Mouse (Mus musculus) megakaryocyte-erythroid progenitor cell, adult 5-6 weeks (primary cell): ENCODE data around the gene Plin5. TPM values are rescaled to one million over a fixed set of nuclear protein-coding genes. Genes with fewer than 3 reads are reported as not detected.
"Not testable (repeated sequence)": the region's sequence is repeated elsewhere in the genome, so short reads cannot be mapped to it uniquely, and the experiment has no call there.

Experiments
- ATAC-seq: replicated peaks from 2 replicates; pipeline ENCODE4 v1.8.0; 2016; ENCODE audit warnings: mild to moderate bottlenecking, inconsistent platforms; ENCODE audit not compliant: severe bottlenecking, poor library complexity, low FRiP score, low TSS enrichment
- total RNA-seq, 2 experiments: library from RNA; stranded (forward) in 1 of 2; stranded (reverse) in 1 of 2; fragments of 200-1000, 215-1000 nt in 1 of 2; fragments of >200 nt in 1 of 2; fragmentation: Nextera tagmentation in 1 of 2; gene quantifications; 2 replicates each; pipeline ENCODE4 v1.2.3; 2014 to 2017

Gene Plin5
- total RNA-seq, 2 experiments from 2014 or later, result not detected

DNA sequence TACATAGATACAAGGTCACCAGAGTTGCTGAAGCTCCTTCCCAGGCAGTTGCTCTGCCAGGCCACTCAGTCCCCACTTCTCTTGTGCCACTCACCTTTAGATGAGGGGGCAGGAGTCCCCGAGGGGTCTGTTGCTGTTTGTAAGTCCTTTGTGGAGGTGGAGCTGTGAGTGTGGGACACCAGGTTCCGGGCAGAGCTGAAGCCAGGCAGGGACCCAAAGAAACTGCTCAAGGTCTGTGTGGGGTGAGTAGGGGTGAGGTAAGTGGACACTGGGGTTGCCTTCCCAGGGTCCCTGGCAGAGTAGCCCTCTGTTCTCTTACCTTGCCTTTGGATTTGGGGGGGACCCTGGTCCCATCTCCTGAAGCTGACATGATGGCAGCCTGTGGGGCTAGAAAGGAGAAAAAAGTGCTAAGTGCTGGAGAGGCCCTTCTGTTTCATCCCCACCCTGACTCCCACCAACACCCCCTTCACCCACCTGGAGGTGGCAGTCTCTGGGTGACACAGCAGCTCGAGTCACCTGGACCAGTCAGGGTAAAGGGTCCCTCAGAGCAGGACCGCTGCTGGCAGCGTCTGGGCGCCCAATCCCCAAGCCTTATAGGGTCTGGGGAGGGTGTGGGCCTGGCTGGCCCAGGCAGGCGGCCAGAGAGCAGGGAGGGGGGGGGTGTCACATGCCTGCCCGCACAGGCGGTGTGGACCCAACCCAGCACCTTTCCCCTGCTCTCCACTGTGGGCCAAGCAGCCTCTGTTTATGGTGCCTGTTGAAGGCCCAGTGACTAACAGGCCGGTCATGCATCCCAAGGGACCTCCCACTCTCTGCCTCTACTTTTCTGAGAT lies 8.0 kb downstream of the Plin5 start, which contains the start of gene Plin4:
TSS of gene Plin4 (minus strand) at position 585 of the 833 bp plus-strand sequence.
- ATAC-seq, result no peak

DNA sequence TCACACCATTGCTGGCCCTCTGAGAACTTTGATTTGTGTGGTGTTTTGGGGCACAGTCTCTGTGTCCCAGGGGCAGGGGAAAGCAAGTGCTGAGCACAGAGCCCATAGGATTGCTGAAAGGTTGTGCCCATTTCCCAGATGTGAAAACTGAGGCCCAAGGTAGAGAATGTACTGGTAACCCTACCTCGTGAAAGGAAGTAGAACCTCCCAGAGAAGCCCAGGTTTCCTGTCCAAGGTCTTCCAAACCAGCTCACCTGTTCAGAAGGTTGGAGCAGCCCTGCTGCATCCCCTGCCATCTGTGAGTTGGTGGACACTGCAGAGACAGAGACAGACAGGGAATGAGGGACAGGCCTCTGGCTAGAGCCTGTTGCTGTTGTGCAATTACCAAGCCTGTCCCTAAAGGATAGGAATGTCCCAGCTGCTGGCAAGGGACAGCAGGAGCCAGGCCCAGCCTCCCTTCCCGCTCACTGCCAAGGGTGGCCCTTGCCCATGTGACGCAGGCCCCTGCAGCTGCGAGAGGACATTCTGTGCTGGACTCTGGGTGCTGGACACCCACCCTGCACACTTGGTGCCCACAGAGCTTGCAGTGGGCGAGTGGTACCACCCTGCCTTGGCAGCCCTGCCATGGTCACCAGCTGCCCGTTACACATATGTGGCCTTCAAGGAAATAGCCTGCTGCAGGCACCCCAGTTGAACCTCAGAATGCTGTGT lies 8.9 kb downstream of the Plin5 start:
- ATAC-seq, result no peak

GRCm38 (mm10) chr17:56107736-56108135 lies 9.7 kb downstream of the Plin5 start:
- no peak for ATAC-seq

GRCm38 (mm10) chr17:56106981-56107380 lies 10.4 kb downstream of the Plin5 start:
- no peak for ATAC-seq

- ATAC-seq, result not testable (repeated sequence)
Measured at GRCm38 (mm10) chr17:56106436-56106835, 11.0 kb downstream of the Plin5 start.

DNA sequence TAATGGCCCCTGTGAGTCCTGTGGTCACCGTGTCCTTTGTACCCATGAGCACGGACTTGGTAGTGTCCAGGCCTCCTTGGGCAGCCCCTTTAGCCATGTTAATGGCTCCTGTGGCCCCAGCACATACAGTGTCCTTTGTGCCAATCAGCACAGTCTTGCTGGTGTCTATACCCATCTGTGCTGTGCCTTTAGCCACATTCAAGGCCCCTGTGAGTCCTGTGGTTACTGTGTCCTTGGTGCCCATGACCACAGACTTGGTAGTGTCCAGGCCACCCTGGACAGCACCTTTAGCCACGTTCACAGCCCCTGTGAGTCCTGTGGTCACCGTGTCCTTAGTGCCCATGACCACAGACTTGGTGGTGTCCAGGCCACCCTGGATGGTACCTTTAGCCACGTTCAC lies 12.6 kb downstream of the Plin5 start:
- not testable (repeated sequence) for ATAC-seq

DNA sequence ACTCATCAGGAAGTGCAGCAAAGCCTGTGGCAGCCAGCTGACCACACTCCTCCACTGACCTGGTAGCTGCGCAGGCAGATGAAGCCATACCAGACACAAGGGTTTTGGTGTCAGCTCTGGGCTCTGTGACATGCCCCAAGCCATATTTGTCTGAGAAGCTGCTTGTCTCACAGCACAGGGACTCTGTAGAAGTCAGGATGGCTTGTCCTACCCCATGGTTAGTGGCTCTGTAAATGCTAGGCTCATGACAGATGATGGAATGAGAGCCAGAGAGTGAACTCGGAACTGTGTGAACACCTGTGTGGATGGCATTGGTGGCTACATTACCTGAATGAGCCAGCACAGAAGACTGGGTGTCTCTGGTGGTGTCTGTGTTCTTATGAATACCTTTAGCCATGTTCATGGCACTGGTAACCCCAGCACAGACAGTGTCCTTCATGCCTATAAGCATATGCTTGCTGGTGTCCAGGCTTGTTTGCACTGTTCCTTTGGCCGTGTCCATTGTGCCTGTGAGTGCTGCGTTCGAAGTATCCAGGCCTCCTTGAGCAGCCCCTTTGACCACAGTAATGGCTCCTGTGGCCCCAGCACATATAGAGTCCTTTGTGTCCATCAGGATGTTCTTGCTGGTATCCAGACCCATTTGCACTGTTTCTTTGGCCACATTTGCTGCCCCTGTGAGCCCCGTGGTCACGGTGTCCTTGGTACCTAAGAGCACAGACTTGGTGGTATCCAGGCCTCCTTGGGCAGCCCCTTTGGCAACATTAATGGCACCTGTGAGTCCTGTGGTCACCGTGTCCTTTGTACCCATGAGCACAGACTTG lies 13.7 kb downstream of the Plin5 start:
- no peak for ATAC-seq

- ATAC-seq, result no peak
Measured at GRCm38 (mm10) chr17:56102927-56103326, 14.5 kb downstream of the Plin5 start.

- ATAC-seq, result no peak
Measured at GRCm38 (mm10) chr17:56102158-56102557, 15.2 kb downstream of the Plin5 start.

- ATAC-seq, result no peak
Measured at GRCm38 (mm10) chr17:56100811-56101210, 16.6 kb downstream of the Plin5 start.

DNA sequence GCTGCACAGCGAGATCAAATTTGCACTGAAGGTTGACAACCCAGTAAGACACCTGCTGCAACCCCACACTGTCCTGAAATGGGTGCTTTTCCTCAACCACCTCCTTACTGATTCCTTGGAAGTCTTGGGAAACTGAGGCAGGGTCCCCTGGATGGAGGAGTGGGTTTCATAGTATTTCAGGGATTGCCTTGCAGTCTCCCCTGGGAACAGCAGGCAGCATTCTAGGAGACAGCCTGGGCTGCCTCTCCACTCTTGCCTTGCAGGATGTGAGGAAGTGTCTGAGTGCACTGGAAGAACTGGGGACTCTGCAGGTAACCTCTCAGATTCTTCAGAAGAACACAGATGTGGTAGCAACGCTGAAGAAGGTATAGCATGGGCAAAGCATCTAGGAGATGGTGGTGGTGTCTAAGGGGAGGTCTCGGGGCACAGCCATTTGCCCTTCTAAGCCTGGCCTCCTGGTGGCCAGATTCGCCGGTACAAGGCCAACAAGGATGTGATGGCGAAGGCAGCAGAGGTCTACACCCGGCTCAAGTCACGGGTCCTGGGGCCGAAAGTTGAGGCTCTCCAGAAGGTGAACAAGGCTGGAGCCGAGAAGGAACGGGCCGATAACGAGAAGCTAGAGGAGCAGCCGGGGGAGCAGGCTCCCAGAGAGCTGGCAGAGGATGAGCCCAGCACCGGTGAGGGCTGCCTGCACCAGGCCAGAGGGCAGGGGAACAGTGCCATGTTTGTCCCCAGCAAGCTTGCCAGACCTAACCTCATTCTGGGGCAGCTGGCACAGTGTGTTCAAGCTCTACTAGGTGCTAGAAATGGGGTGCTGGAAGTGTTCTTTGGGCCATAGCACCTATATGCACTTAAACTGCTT lies 18.5 kb downstream of the Plin5 start:
- 0 out of 2 replicates have a peak, but pooled peaks have one; percentile 20 for ATAC-seq

DNA sequence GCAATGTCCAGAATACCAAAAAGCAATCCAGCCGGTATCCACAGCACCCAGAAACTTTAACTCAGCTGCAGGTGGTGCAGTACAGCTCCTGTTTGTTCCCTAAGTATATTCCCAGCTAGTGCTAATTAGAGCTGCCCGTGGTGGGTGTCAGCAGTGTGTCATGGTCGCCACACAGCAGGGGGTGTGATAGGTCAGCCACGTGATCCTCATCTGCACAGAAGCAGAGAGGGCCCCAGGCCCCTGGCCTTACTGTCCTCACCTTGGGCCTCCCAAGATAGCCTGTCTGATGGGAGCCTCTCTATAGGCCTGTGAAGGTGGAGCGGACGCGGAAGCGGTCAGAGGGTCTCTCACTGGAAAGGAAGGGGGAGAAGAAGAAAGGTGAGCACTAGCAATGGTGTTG lies 19.2 kb downstream of the Plin5 start:
- no peak for ATAC-seq

GRCm38 (mm10) chr17:56096883-56097282 lies 20.5 kb downstream of the Plin5 start:
- ATAC-seq, result no peak

DNA sequence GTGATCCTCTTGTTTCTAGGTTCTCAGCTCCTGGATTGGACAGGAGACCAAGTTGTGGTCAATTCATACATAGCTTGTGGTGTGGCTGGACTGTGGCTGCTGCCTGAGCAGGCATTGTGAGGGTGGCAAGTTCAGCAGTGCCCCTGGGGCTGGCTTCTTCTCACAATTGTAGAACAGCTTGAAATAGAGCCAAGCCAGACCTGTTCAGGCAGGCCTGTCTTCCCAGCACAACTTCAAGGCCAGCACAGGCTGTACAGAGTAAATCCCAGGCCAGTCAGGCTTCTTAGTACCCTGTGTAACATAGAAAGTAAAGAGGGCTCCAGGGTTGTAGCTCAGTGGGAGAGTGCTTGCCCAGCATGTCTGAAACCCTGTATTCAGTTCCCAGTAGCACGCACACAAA lies 24.6 kb downstream of the Plin5 start:
- no peak for ATAC-seq

DNA sequence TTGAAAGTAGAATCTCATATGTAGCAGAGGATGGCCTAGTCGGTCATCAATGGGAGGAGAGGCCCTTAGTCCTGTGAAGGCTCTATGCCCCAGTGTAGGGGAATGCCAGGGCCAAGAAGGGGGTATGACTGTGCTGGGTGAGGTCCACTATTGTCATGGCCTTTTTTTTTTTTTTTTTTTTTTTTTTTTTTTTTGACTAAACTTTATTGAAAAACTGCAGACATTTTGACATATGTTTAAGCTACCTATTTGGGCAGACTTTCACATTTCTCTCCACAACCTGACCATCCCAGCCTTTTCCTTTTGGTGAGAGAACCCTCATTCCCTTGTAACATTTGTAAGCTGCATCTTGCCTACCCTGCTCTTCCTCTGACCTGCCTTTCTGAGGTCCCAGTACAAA lies 25.1 kb downstream of the Plin5 start:
- no peak for ATAC-seq

GRCm38 (mm10) chr17:56080781-56081585 lies 36.4 kb downstream of the Plin5 start:
- ATAC-seq, result no peak

DNA sequence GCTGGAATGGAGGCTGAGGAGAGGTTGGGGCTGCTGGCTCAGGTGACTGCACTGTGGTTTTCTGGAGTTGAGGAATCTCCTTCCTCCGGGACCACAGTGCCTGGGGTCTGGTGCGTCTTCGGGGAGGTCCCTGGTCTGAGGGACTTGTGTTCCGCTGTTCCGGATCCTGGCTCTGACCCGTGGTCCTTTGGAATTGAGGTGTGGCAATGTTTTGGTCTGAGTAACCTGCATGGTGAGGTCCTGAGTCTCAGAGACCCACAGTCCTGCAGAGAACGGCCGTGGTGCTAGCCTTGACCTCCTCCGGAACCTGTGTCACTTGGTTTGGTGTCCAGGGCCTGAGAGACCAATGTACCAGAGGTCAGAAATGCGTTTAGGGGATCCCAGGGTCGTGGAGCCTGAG lies 37.5 kb downstream of the Plin5 start:
- no peak for ATAC-seq
